Mouse (Mus musculus): ENCODE results near the gene Slc25a44.

- TF ChIP-seq CTCF (IDR thresholded peaks at IDR 0.05; ENCODE audit: low read depth, low read length) (no peak), POLR2A (IDR thresholded peaks at IDR 0.05; ENCODE audit: insufficient read depth, low read length) (no peak), EP300 (IDR thresholded peaks at IDR 0.05; ENCODE audit: insufficient read depth, low read depth, low read length) (no peak)
Measured at GRCm38 (mm10) chr3:88442888-88443287, 17.9 kb upstream of the Slc25a44 start.

Data from ES-Bruce4 (cell line).